Mouse (Mus musculus): Measurements from ENCODE around the gene Gga3. TPM values are rescaled to one million over a fixed set of nuclear protein-coding genes. Genes with fewer than 3 reads are reported as not detected.
"Not testable (repeated sequence)": the region's sequence is repeated elsewhere in the genome, so short reads cannot be mapped to it uniquely, and the experiment has no call there.

Gene Gga3
- polyA plus RNA-seq (2012; rRNA removed): 16.2 and 20.9 TPM in 2 replicates

- WGBS: under 1% methylated on average over 93 of the region's 93 CpGs
- DNase-seq (ENCODE audit: low read depth, low spot score): peak; percentile 78
These were observed at the start of gene Gga3, which contains the start of gene Mrps7 for GRCm38 (mm10) chr11:115603476-115604303. Gga3 (minus strand) TSS chr11:115604051. Mrps7 (plus strand) TSS chr11:115603925.

DNA sequence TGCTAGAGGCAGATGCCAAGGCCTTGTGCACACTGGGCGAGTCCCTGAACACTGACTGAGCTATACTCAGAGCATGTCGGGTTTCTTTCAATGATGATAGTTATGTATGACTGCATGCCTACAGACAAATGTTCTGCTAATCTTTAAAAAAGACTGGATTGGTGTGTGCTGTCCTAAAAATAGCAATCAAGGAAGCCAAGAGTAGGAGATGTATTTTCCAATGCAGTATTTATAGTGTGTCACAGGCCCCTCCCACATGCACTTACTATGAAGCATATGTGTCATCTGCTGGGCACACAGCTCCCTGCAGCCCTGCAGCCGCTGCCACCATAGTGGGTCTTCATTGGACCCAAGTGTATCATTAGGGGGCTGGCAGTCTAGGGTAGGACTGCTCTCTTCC, 49.3 kb upstream of the Gga3 start:
- WGBS: 83% methylated on average over 3 of the region's 3 CpGs
- DNase-seq (ENCODE audit: low read depth, low spot score): no peak

- 83% methylated on average over 3 of the region's 3 CpGs for WGBS
- DNase-seq (ENCODE audit: low read depth, low spot score): no peak
These were observed 47.8 kb upstream of the Gga3 start for GRCm38 (mm10) chr11:115651680-115652079.

DNA sequence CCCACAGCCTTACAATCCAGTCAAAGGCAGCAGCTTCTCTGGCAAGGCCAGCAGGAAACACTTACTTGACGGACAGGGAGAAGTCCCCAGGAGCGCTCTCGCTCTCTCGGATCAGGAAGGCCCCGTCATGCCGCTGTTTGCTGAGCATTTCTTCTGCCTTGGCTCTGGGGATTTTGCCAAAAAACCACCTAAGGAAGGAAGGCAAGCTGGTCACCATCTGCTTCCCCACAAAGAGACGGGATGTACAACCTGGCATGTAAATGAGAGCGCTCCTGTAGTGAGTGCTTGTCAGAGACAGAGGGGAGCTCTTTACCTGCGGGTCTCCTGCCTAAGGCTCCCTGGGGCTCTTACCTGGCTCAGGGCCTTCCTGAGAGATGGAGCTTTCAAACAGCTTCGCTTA, 45.9 kb upstream of the Gga3 start:
- DNase-seq (ENCODE audit: low read depth, low spot score): no peak
- WGBS: 71% methylated on average over 10 of the region's 10 CpGs

DNA sequence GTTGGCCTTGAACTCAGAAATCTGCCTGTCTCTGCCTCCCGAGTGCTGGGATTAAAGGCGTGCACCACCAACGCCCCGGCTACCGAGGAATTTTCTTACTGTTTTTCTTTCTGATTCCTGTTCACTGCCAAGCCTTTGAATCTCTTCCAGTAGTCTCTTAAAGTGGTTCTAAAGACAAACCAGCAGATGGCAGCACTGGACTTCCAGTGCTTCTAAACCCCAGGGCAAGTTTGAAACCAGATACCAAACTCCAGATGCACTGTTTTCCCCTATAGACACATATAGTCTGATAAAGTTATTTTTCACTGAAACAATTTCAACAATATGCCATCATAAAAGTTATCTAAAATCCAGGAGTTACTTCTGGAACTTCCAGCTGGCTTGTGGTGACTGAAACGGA, 43.6 kb upstream of the Gga3 start:
- WGBS: 17% methylated on average over 6 of the region's 6 CpGs
- DNase-seq (ENCODE audit: low read depth, low spot score): no peak

DNA sequence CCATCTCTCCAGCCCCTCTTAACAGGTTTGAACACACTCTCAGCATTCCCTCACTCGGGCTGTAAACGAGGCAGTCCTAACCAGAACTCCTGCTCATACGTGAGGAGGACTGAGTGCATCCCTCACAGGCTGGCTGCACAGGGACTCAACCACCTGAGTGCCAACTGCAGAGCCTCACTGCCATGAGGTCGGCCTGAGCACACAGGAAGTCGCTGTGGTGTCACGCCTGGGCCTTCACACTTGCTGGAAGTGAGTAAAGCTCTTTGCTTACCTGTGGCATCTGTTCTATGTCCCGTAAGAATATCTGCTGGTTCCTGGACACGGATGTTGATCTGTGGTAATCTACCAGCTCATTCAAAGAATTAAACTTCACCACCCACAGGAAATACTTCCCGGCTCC, 42.6 kb upstream of the Gga3 start:
- WGBS: 90% methylated on average over 9 of the region's 9 CpGs
- no peak for DNase-seq (ENCODE audit: low read depth, low spot score)

DNA sequence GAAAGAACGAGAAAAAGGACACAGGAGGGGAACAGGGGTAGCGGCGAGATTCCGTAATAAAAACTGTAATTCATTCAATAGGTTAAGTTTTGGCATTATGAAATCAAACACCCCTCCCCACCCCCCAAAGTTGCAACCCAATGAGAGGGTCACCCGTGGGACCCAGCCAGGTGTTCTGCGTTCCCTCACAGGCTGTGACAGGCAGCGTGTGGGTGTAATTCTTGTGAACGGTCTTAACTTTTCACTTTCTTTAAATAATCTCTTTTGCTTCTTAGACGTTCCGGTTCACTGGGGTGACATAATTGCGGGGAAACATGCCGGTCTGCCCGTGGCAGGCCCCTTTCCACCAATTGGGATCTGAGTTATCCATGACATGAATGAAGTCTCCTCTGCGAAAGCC, 41.6 kb upstream of the Gga3 start:
- 88% methylated on average over 14 of the region's 14 CpGs for WGBS
- not testable (repeated sequence) for DNase-seq (ENCODE audit: low read depth, low spot score)

DNA sequence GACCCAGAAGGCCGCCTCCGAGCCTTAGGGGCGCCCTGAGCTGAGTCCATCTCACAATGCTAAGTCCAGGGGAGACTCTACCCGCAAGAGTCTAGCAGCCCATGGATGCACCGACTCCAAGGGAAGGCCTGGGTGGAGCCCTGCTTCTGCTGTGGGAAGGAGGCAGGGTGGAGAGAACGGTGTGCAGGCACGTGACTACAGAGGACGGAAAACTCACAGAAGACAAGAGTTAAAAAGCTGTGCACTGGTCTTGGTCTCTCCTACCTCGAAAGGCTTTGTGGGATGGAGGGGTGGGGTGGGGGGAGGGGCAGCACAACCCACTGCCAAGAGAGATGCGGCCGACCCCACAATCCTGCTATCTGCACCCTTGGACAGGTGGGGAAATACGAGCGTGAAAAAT, 40.5 kb upstream of the Gga3 start:
- DNase-seq (ENCODE audit: low read depth, low spot score): no peak
- WGBS: 91% methylated on average over 13 of the region's 13 CpGs

DNA sequence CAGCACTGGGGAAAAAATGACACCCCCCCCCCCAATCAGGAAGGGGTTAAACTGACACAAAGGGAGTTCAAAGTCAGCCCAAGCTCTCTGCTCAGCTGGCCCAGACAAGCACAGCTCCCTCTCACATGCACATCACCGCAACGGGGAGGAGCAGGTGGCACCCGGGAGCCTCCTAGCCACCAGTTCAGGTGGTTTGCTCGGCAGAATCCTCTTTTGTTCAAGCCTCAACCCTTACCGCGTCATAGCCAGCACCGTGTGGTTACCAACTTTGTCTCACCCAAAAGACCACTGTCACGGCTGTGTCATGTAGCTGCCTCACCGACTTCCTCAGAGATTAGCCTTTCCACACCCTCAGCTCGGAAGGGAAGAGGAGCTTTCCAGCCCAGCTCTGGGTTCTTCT, 39.4 kb upstream of the Gga3 start:
- no peak for DNase-seq (ENCODE audit: low read depth, low spot score)
- WGBS: 73% methylated on average over 10 of the region's 10 CpGs

DNA sequence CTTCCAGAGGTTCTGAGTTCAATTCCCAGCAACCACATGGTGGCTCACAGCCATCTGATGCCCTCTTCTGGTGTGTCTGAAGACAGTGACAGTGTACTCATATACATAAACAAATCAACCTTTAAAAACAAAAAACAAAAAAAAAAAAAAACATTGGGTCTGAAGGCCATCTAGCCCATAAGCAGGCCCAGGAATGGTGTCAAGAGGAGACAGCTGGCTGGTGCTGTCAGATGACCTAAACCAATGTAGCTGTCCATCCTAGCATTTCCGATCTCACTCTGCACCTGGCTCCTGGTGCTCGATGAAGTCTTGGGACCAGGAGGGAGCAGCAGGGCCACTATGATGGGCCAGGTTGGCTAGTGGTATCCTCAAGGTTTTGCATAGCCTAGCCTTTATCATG, 38.9 kb upstream of the Gga3 start:
- 100% methylated on average over 2 of the region's 2 CpGs for WGBS
- DNase-seq (ENCODE audit: low read depth, low spot score): no peak

GRCm38 (mm10) chr11:115641664-115642036, 37.8 kb upstream of the Gga3 start:
- DNase-seq (ENCODE audit: low read depth, low spot score): no peak
- 81% methylated on average over 4 of the region's 4 CpGs for WGBS

DNA sequence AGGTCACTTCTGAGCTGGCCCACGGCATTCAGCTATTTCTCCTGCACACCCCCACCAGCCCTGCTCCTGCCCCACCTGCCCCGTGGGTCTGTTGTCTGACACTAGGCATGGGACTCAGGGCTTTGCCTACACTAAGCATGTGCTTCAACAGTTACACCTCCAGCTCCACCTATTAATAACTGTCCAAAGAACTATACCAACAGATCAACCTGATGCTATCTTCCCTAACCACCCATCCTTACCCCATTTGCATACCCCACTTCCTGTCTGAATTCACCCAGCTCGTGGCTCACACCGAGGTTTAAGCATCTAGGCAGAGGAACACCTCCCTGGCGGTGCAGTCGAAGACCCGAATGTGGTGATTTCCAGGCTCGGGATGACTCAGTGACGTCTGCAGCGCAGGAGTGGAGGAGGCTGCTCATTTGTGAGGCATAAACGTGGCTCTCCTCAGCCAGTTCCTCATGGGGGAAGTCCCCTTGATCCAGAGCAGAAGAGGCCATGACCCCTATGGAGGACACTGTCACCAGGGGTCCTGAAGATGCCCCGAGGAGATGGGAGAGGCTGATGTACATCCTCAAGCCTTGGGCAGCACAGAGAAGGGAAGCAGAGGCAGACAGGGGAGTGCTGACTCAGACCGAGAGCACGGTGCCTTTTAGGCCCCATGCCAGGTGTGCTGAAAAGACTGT, 37.3 kb upstream of the Gga3 start:
- WGBS: 50% methylated on average over 14 of the region's 14 CpGs
- DNase-seq (ENCODE audit: low read depth, low spot score): no peak

- 91% methylated on average over 3 of the region's 4 CpGs for WGBS
These were observed 36.5 kb upstream of the Gga3 start for GRCm38 (mm10) chr11:115640311-115640828.

GRCm38 (mm10) chr11:115639540-115639939, 35.7 kb upstream of the Gga3 start:
- 48% methylated on average over 4 of the region's 4 CpGs for WGBS
- DNase-seq (ENCODE audit: low read depth, low spot score): no peak

More at GRCm38 (mm10) chr11:115640311-115640828, 36.5 kb upstream of the Gga3 start:
- no peak for DNase-seq (ENCODE audit: low read depth, low spot score)

GRCm38 (mm10) chr11:115638498-115639409, 34.9 kb upstream of the Gga3 start:
- 54% methylated on average over 5 of the region's 5 CpGs for WGBS
- no peak for DNase-seq (ENCODE audit: low read depth, low spot score)

DNA sequence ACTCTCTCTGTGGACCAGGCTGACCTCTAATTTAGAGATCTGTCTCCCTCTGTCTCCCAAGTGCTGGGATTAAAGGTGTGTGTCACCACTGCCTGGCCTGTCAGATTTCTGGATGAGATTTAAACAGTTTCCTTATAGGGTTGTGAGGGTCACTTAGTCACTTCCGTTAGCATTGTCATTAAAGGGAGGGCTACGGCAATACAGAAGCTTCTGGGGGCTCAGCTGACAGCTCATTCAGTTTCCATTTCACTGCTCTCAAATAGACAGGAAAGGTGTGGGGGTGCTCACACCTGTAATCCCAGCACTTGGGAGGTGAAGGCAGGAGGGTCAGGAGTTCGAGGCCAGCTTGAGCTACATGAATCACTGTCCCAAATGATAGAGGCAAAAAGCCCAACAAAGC, 33.1 kb upstream of the Gga3 start:
- 64% methylated on average over 3 of the region's 3 CpGs for WGBS
- DNase-seq (ENCODE audit: low read depth, low spot score): no peak

- DNase-seq (ENCODE audit: low read depth, low spot score): no peak
- 75% methylated on average over 8 of the region's 8 CpGs for WGBS
These were observed 31.6 kb upstream of the Gga3 start for GRCm38 (mm10) chr11:115635484-115635883.

- whole genome bisulfite sequencing: 85% methylated on average over 8 of the region's 8 CpGs
- no peak for DNase-seq (ENCODE audit: low read depth, low spot score)
These were observed 31.2 kb upstream of the Gga3 start for GRCm38 (mm10) chr11:115635041-115635440.

GRCm38 (mm10) chr11:115634109-115634508, 30.3 kb upstream of the Gga3 start:
- WGBS: 65% methylated on average over 4 of the region's 4 CpGs
- DNase-seq (ENCODE audit: low read depth, low spot score): no peak

DNA sequence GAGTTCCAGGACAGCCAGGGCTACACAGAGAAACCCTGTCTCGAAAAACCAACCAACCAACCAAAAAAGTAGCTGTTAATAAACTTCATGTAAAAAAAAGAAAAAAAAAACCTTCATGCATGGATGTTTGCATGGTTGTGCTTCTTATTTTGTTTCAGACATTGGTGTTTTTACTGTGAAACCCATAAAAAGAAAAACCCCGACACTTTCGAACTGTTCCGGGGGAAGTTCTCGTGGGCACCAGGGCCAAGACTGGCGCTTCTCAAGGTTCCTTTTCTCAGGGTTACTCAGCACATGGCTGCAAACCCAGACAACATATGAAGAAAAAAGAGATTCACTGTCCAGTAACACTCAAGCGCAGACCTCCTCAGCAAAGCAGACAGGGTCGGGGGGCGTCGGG, 29.0 kb upstream of the Gga3 start:
- 82% methylated on average over 10 of the region's 10 CpGs for WGBS
- DNase-seq (ENCODE audit: low read depth, low spot score): no peak

Measured in large intestine, adult 2 months (tissue).